Mouse (Mus musculus) 3T3-L1 (cell line): Measurements from ENCODE around the gene Ube2e2.
"Not testable (repeated sequence)": the region's sequence is repeated elsewhere in the genome, so short reads cannot be mapped to it uniquely, and the experiment has no call there.

Source experiments
- DNase-seq: peaks from one replicate; pipeline ENCODE4 v3.0.0-alpha.2; 2015; ENCODE audit warnings: low read depth, low spot score

The Ube2e2 gene

GRCm38 (mm10) chr14:18637739-18638138, 256.3 kb downstream of the Ube2e2 start:
- no peak for DNase-seq

- no peak for DNase-seq
Measured at GRCm38 (mm10) chr14:18628170-18628569, 265.9 kb downstream of the Ube2e2 start.

- no peak for DNase-seq
Measured at GRCm38 (mm10) chr14:18618603-18619002, 275.5 kb downstream of the Ube2e2 start.

GRCm38 (mm10) chr14:18601927-18602326, 292.1 kb downstream of the Ube2e2 start:
- DNase-seq, result no peak

- no peak for DNase-seq
Measured at GRCm38 (mm10) chr14:18586239-18587034, 307.6 kb downstream of the Ube2e2 start.

- no peak for DNase-seq
Measured at GRCm38 (mm10) chr14:18581735-18582134, 312.3 kb downstream of the Ube2e2 start.

- no peak for DNase-seq
Measured at GRCm38 (mm10) chr14:18574756-18575155, 319.3 kb downstream of the Ube2e2 start.

GRCm38 (mm10) chr14:18574130-18574721, 319.8 kb downstream of the Ube2e2 start:
- no peak for DNase-seq

GRCm38 (mm10) chr14:18573286-18573956, 320.6 kb downstream of the Ube2e2 start:
- DNase-seq, result no peak

GRCm38 (mm10) chr14:18572852-18573251, 321.2 kb downstream of the Ube2e2 start:
- no peak for DNase-seq

GRCm38 (mm10) chr14:18569615-18570014, 324.5 kb downstream of the Ube2e2 start:
- DNase-seq, result no peak

GRCm38 (mm10) chr14:18564999-18565398, 329.1 kb downstream of the Ube2e2 start:
- DNase-seq, result peak; percentile 9

GRCm38 (mm10) chr14:18555287-18555686, 338.8 kb downstream of the Ube2e2 start:
- peak; percentile 40 for DNase-seq

GRCm38 (mm10) chr14:18554627-18554988, 339.5 kb downstream of the Ube2e2 start:
- peak; percentile 33 for DNase-seq

GRCm38 (mm10) chr14:18553987-18554626, 340.0 kb downstream of the Ube2e2 start:
- peak; percentile 31 for DNase-seq

GRCm38 (mm10) chr14:18547541-18547940, 346.5 kb downstream of the Ube2e2 start:
- DNase-seq, result no peak

GRCm38 (mm10) chr14:18539092-18539491, 355.0 kb downstream of the Ube2e2 start:
- not testable (repeated sequence) for DNase-seq

- no peak for DNase-seq
Measured at GRCm38 (mm10) chr14:18530899-18531298, 363.2 kb downstream of the Ube2e2 start.

GRCm38 (mm10) chr14:18530496-18530895, 363.6 kb downstream of the Ube2e2 start:
- peak; percentile 21 for DNase-seq
